Mouse (Mus musculus) ES-E14 (cell line): ENCODE results near the gene T2.

Experiments
- CHD2 ChIP-seq: IDR thresholded peaks from 2 replicates; pipeline ENCODE4 v1.6.1; 2014; ENCODE audit warnings: mild to moderate bottlenecking, low read depth, low read length, inconsistent platforms
- HCFC1 ChIP-seq: IDR thresholded peaks from 2 replicates; pipeline ENCODE4 v1.6.1; 2012; ENCODE audit warnings: low read length, inconsistent platforms, borderline replicate concordance; ENCODE audit not compliant: insufficient read depth
- MAFK ChIP-seq: IDR thresholded peaks from 2 replicates; pipeline ENCODE4 v1.6.1; 2014; ENCODE audit warnings: mild to moderate bottlenecking, low read depth, low read length, inconsistent platforms; ENCODE audit not compliant: insufficient read depth
- ZC3H11A ChIP-seq: IDR thresholded peaks from 2 replicates; pipeline ENCODE4 v1.6.1; 2012; ENCODE audit warnings: low read depth, mild to moderate bottlenecking, inconsistent platforms, low read length, borderline replicate concordance
- ZNF384 ChIP-seq: IDR thresholded peaks from 2 replicates; pipeline ENCODE4 v1.6.1; 2012; ENCODE audit warnings: low read depth, low read length, inconsistent platforms

GRCm38 (mm10) chr17:8351088-8351487 lies 4.7 kb upstream of the T2 start:
- TF ChIP-seq ZNF384 (no peak), HCFC1 (no peak), MAFK (no peak), CHD2 (no peak), ZC3H11A (no peak)
